Mouse (Mus musculus) lung, postnatal 25 days (tissue): ENCODE results near the gene Igfbpl1.

Experiments used
- DNase-seq: peaks from one replicate; pipeline ENCODE4 v3.0.0; 2022; ENCODE audit warnings: low spot score

Gene Igfbpl1

DNA sequence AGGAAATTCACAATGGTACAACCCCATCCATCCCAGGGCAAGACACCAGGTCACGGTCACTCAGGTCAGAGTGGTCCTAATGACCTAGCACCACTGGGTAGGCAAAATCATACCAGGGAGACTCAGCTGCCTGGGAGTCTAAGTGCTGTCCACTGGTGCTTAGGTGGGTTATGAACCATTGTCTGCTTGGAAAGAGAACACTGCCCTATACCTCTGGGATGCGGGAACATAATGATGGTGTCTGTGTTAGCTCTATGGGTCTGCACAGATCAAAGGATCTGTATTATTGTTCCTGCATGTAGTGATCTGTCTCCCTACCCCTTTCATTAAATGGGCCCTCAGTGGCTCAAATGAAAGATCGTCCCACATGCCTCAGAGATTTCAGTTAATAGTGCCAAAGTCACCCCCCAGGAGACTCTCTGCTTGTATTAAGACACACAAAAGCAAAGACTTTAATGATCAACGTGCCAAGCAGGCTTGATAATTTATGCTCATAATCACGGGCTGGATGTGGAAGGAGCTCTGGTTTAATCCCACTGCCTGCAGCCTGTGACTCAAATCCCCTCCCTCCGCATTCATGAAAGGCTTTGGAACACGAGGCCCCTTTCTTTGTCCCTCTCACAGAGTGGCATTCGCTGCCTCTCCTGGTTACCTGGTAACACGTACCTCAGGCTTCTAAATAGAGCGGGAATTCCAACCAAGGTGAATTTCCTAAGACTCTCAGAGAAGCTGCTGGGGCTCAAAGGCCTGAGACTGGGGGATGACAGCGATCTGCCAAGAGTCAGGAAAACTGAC lies 3.7 kb downstream of the Igfbpl1 start:
- no peak for DNase-seq

GRCm38 (mm10) chr4:45821995-45822394 lies 4.7 kb downstream of the Igfbpl1 start:
- no peak for DNase-seq

- DNase-seq: peak; percentile 36
Observed at GRCm38 (mm10) chr4:45820074-45820830, 6.5 kb downstream of the Igfbpl1 start.

GRCm38 (mm10) chr4:45819208-45819931 lies 7.4 kb downstream of the Igfbpl1 start:
- peak; percentile 17 for DNase-seq

DNA sequence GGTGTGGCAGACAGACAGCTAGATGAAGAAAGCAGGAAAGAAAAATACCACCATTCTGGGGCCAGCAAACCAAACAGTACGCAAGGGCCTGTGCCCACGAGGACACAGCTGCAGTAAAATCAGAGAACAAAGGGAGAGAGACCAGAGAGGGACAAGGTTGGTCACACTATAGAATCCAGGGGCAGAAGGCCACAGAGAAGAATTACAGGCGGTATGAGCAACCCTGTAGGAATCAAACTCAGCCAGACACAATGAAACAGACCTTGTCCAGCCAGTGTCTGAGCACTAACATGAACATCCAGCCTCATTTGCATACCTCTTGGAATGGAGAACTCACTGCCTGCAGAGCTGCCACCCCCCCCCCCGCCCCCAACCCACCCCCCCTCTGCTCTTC lies 7.9 kb downstream of the Igfbpl1 start:
- no peak for DNase-seq

DNA sequence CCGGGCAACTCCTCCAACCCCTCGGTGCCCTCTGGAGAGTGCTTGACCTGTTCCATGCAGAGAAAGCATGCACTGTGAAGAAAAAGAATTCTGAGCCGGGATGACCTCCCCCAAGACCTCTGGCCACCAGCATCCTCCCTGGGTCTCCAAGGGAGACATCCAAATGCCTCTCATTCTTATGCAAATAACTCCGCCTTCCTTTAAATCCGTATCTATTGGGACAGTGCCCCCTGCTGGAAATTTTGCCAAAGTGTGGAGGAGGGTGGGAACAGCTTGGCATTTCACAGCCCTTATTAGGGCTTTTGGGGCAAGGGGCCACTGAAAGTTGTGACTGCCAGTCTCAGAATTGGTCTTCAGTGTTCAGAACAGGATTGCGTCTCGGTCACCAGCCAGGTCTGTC lies 11.2 kb downstream of the Igfbpl1 start:
- DNase-seq: peak; percentile 25

- no peak for DNase-seq
Observed at GRCm38 (mm10) chr4:45811250-45811649, 15.5 kb downstream of the Igfbpl1 start.

- DNase-seq: no peak
Observed at GRCm38 (mm10) chr4:45808034-45808433, 18.7 kb downstream of the Igfbpl1 start.

- no peak for DNase-seq
Observed at GRCm38 (mm10) chr4:45802900-45803299, 23.8 kb downstream of the Igfbpl1 start.

DNA sequence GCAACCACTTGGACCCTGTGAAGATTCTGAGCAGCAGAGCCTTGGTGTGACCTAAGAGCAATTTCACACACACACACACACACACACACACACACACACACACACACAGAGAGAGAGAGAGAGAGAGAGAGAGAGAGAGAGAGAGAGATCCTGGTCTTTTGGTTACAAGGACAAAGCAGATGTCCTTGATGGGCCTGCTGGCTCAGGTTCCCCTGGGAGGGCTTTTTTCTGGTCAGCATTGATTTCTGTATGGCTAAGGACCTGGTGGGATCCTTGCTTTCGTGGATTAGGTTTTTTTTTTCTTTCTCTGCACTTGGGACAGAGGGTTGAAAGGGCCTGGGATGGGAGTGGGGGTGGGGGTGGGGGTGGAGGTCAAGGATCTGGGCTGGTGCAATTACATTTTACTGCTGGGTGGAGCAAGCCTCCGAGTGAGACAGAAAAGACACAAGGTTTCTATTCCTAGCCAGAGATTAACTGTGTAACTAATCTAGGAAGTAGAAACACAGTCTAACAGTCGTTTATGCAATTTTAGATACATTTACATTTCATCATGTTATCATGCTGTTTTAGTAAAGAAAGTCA lies 26.7 kb downstream of the Igfbpl1 start:
- DNase-seq: no peak

GRCm38 (mm10) chr4:45798964-45799363 lies 27.8 kb downstream of the Igfbpl1 start, which contains the start of gene Aldh1b1:
Aldh1b1 (plus strand) TSS chr4:45799022.
- peak; percentile 79 for DNase-seq

GRCm38 (mm10) chr4:45796760-45797159 lies 30.0 kb downstream of the Igfbpl1 start:
- DNase-seq: no peak

DNA sequence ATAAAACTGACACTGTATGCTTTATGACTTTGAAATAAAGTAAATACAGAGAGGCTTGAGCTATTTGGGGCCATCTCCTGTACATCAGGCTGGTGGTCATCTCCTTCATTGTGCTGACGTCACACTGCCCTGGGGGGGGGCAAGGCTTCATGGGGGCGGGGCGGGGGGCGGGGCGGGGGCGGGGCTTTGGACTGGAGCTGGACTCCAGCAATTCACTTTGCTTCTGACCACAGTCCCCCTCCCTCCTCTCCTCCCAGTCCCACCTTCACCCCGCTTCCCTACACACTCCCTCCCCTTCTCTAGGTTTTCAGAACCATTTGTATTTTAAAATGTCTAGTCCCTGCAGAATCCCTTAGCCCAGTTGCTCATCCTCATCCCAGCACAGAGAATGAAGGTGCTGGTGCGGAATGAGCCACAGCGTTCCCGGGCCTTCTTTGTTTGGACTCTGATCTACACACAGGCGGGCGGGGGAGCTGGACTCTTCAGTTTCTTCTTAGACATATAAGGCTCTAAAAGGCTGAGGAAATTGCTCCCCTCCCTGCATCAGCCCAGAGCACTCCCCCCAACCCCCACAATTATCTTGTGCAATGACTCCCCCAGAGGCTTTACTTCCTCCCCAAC lies 31.4 kb downstream of the Igfbpl1 start:
- no peak for DNase-seq

- no peak for DNase-seq
Observed at GRCm38 (mm10) chr4:45790018-45790417, 36.7 kb downstream of the Igfbpl1 start.

GRCm38 (mm10) chr4:45789263-45789958 lies 37.3 kb downstream of the Igfbpl1 start:
- no peak for DNase-seq

GRCm38 (mm10) chr4:45788446-45789081 lies 38.2 kb downstream of the Igfbpl1 start:
- no peak for DNase-seq

DNA sequence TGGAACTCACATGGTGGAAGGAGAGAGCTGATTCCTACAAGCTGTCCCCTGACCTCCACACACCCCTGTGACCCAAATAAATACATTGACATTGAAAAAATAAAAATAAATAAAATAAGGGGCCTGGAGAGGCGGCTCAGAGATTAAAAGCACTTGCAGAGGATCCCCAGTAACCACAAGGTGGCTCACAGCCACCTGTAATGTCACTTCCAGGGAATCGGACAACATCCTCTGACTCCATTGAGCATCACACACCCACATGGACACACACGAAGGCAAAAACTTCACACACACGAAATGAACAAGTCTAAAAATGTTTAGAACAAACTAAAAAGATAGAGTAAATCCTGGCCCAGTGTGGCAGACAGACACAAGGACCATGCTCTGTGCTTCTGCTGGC lies 40.0 kb downstream of the Igfbpl1 start:
- no peak for DNase-seq

GRCm38 (mm10) chr4:45785959-45786358 lies 40.8 kb downstream of the Igfbpl1 start:
- DNase-seq: no peak

DNA sequence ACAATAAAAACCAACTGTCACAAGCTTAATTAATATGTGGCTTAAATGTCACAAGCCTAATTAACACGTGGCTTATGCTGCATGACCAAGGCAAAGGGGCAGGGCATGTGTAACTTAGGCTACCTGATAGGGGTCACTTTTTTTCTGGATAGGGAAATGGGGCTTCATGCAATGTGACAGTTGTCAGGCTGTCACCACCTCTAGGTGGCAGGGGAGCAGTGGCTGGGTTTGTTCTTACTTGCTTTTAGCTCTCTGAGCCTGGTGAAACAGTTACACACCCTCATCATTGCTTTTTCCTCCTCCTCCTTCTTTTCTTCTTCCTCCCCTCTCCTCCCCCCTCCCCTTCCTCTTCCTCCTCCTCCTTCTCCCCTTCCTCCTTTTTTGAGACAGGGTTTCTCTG lies 43.1 kb downstream of the Igfbpl1 start:
- DNase-seq: no peak

- peak; percentile 19 for DNase-seq
Observed at GRCm38 (mm10) chr4:45771619-45772018, 55.1 kb downstream of the Igfbpl1 start.

DNA sequence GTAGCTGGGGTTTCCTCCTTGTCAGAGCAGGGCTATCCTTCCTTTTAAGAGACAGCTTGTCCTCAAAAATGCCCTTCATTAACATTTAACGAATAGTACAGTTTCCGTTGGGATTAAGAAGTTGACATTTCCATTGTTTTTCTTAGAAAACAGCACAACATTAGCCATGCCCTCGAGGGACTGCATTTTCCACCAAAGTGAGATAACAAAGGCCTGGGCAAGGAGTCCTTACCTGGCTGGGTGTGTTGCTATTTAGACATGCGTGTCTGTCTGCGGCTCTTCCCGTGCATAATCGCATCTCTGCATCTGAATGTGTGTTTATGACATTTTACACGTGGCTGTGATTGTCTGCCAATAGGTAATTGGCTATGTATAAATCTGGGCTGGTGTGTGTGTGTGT lies 55.5 kb downstream of the Igfbpl1 start:
- DNase-seq: no peak
